Comparison of ENCODE assay signal across 8 mouse cellular contexts in genomic region chr2:34897820-34898219, GRCm38 (mm10). TPM values are rescaled to one million over a fixed set of nuclear protein-coding genes. Genes with fewer than 3 reads are reported as not detected.
DNase-seq lines count a peak whose midpoint lies in the region; ATAC-seq and TF ChIP-seq lines count a peak whose summit lies in the region.

No protein-coding gene starts in this region.

- H3K4me1 ChIP-seq in forebrain, embryonic 14.5 days (ENCODE audit: control insufficient read depth, insufficient read depth, low read length) = no peaks in the 10 kb centered on the region
- no peaks in the 10 kb centered on the region for H3K4me1 ChIP-seq in forebrain, embryonic 11.5 days (replicated peaks; ENCODE audit: control insufficient read depth, insufficient read depth, low read length)
- peaks cover 35% of the 10 kb centered on the region for H3K4me1 ChIP-seq in E14TG2a.4 (replicated peaks; ENCODE audit: low read depth, low read length)
- no peaks in the 10 kb centered on the region for H3K4me1 ChIP-seq in hindbrain, embryonic 16.5 days (ENCODE audit: control insufficient read depth, insufficient read depth, low read depth, low read length)

- ATAC-seq in forebrain, embryonic 14.5 days = no peak
- no peak for ATAC-seq in forebrain, embryonic 11.5 days (replicated peaks; ENCODE audit: low FRiP score)
- ATAC-seq in hindbrain, embryonic 16.5 days = no peak

- H3K9ac ChIP-seq in forebrain, embryonic 14.5 days (ENCODE audit: low read length) = no peak overlapping the region
- H3K9ac ChIP-seq in forebrain, embryonic 11.5 days (ENCODE audit: low read length) = no peak overlapping the region
- no peak overlapping the region for H3K9ac ChIP-seq in hindbrain, embryonic 16.5 days (ENCODE audit: low read depth, low read length)

- peak; percentile 97 for TF ChIP-seq CTCF in E14TG2a.4 (conservative IDR thresholded peaks at IDR 0.05; ENCODE audit: low read length)

- H3K4me3 ChIP-seq in forebrain, embryonic 14.5 days (ENCODE audit: low read depth, low read length) = no peak overlapping the region
- no peak overlapping the region for H3K4me3 ChIP-seq in forebrain, embryonic 11.5 days (ENCODE audit: low read depth, low read length)
- no peak overlapping the region for H3K4me3 ChIP-seq in E14TG2a.4 (replicated peaks; ENCODE audit: low read length)
- H3K4me3 ChIP-seq in hindbrain, embryonic 16.5 days (ENCODE audit: low read length) = no peak overlapping the region

- no peaks in the 10 kb centered on the region for H3K27me3 ChIP-seq in forebrain, embryonic 14.5 days (replicated peaks; ENCODE audit: control insufficient read depth, insufficient read depth, low read length)
- H3K27me3 ChIP-seq in forebrain, embryonic 11.5 days (ENCODE audit: control insufficient read depth, insufficient read depth, low read length) = no peaks in the 10 kb centered on the region
- peaks cover 8% of the 10 kb centered on the region; the same call in 1 of the 2 replicates for H3K27me3 ChIP-seq in E14TG2a.4 (ENCODE audit: insufficient read depth, low read length)
- H3K27me3 ChIP-seq in hindbrain, embryonic 16.5 days (replicated peaks; ENCODE audit: control insufficient read depth, insufficient read depth, low read length) = no peaks in the 10 kb centered on the region

- DNase-seq in forebrain, embryonic 14.5 days (ENCODE audit: low spot score) = peak; percentile 13
- no peak for DNase-seq in forebrain, embryonic 11.5 days (ENCODE audit: low spot score)
- DNase-seq in embryo, embryonic 10.5 days (ENCODE audit: low spot score) = peak; percentile 70
- peak; percentile 71 to 82 for DNase-seq in kidney, postnatal 25 days
- peak; percentile 71 for DNase-seq in naive thymus-derived CD4-positive, alpha-beta T cell, adult 2 months (ENCODE audit: low read depth)
- DNase-seq in right cerebral cortex, postnatal 25 days = no peak

- WGBS in forebrain, embryonic 14.5 days = 21% methylated on average over 10 of the region's 10 CpGs
- WGBS in forebrain, embryonic 11.5 days = 24% methylated on average over 10 of the region's 10 CpGs
- 24% methylated on average over 10 of the region's 10 CpGs for WGBS in hindbrain, embryonic 16.5 days

- 0 out of 2 replicates have a peak, but pooled peaks cover 7% of the 10 kb centered on the region for H3K36me3 ChIP-seq in forebrain, embryonic 14.5 days (ENCODE audit: control insufficient read depth, insufficient read depth, low read length)
- no peaks in the 10 kb centered on the region for H3K36me3 ChIP-seq in forebrain, embryonic 11.5 days (ENCODE audit: control insufficient read depth, insufficient read depth, low read length)
- H3K36me3 ChIP-seq in E14TG2a.4 (ENCODE audit: insufficient read depth, low read length) = peaks cover 9% of the 10 kb centered on the region; the same call in 1 of the 2 replicates
- H3K36me3 ChIP-seq in hindbrain, embryonic 16.5 days (ENCODE audit: control insufficient read depth, insufficient read depth, low read length) = no peaks in the 10 kb centered on the region

- H3K9me3 ChIP-seq in forebrain, embryonic 14.5 days (replicated peaks; ENCODE audit: control insufficient read depth, low read length) = no peaks in the 10 kb centered on the region
- no peaks in the 10 kb centered on the region for H3K9me3 ChIP-seq in forebrain, embryonic 11.5 days (ENCODE audit: control insufficient read depth, low read length)
- no peaks in the 10 kb centered on the region for H3K9me3 ChIP-seq in E14TG2a.4 (ENCODE audit: low read length)
- H3K9me3 ChIP-seq in hindbrain, embryonic 16.5 days (ENCODE audit: control insufficient read depth, low read length) = no peaks in the 10 kb centered on the region

- H3K4me2 ChIP-seq in forebrain, embryonic 14.5 days (ENCODE audit: low read length) = no peak overlapping the region
- H3K4me2 ChIP-seq in forebrain, embryonic 11.5 days (ENCODE audit: low read depth, low read length, severe bottlenecking) = no peak overlapping the region
- no peak overlapping the region for H3K4me2 ChIP-seq in hindbrain, embryonic 16.5 days (ENCODE audit: low read length)

- no peak overlapping the region for H3K27ac ChIP-seq in forebrain, embryonic 14.5 days (ENCODE audit: low read depth, low read length)
- no peak overlapping the region for H3K27ac ChIP-seq in forebrain, embryonic 11.5 days (ENCODE audit: low read depth, low read length)
- H3K27ac ChIP-seq in hindbrain, embryonic 16.5 days (ENCODE audit: low read depth, low read length) = no peak overlapping the region

RNA-seq across cellular contexts. Expression of gene Phf19, which starts 16.0 kb away (rescaled TPM):
- polyA plus RNA-seq in forebrain, embryonic 14.5 days (2014; fragmentation: Nextera tagmentation; extraction: Ambion mirVana) = 4.7 and 6.2 TPM in 2 replicates
- polyA plus RNA-seq in forebrain, embryonic 11.5 days (2014; fragmentation: Nextera tagmentation; extraction: Ambion mirVana) = 4.4 and 6.5 TPM in 2 replicates
- polyA plus RNA-seq in hindbrain, embryonic 16.5 days (2015; fragmentation: Nextera tagmentation; extraction: Ambion mirVana) = 2.2 and 2.7 TPM in 2 replicates

RNA-seq across cellular contexts. Expression of gene Psmd5, which starts 23.1 kb away (rescaled TPM):
- 120 and 129 TPM in 2 replicates for polyA plus RNA-seq in forebrain, embryonic 14.5 days (2014; fragmentation: Nextera tagmentation; extraction: Ambion mirVana)
- polyA plus RNA-seq in forebrain, embryonic 11.5 days (2014; fragmentation: Nextera tagmentation; extraction: Ambion mirVana) = 117 and 127 TPM in 2 replicates
- 96.8 and 105 TPM in 2 replicates for polyA plus RNA-seq in hindbrain, embryonic 16.5 days (2015; fragmentation: Nextera tagmentation; extraction: Ambion mirVana)

RNA-seq across cellular contexts. Expression of gene Cutal, which starts 23.6 kb away (rescaled TPM):
- polyA plus RNA-seq in forebrain, embryonic 14.5 days (2014; fragmentation: Nextera tagmentation; extraction: Ambion mirVana) = 0.08 and 0.16 TPM in 2 replicates
- polyA plus RNA-seq in forebrain, embryonic 11.5 days (2014; fragmentation: Nextera tagmentation; extraction: Ambion mirVana) = not detected in 2 replicates
- 0.16 and 0.35 TPM in 2 replicates for polyA plus RNA-seq in hindbrain, embryonic 16.5 days (2015; fragmentation: Nextera tagmentation; extraction: Ambion mirVana)

Comparison
In these comparisons a context has a peak if more than half of its experiments do, and no peak if none do; other contexts are left out.
1. DNase-seq: peak in forebrain, embryonic 14.5 days (single experiment), embryo, embryonic 10.5 days (single experiment), kidney, postnatal 25 days (2 of 2) and naive thymus-derived CD4-positive, alpha-beta T cell, adult 2 months (single experiment); none in forebrain, embryonic 11.5 days (single experiment) and right cerebral cortex, postnatal 25 days (single experiment).